Mouse (Mus musculus): Measurements from ENCODE around the gene Sema3d. TPM values are rescaled to one million over a fixed set of nuclear protein-coding genes. Genes with fewer than 3 reads are reported as not detected.

The Sema3d gene
- 1.4 and 1.7 TPM in 2 replicates for polyA plus RNA-seq (2012; rRNA removed)

GRCm38 (mm10) chr5:12383133-12383959, at the start of gene Sema3d:
TSS of gene Sema3d (plus strand) at chr5:12383385.

All from central nervous system, embryonic 18 days (tissue).